Mouse (Mus musculus): ENCODE results near the gene Slc35f1.

GRCm38 (mm10) chr10:52952581-52952980, 262.2 kb downstream of the Slc35f1 start:
- TF ChIP-seq GATA1 (IDR thresholded peaks at IDR 0.05; ENCODE audit: low read length), result no peak
- no peak for TF ChIP-seq TAL1 (IDR thresholded peaks at IDR 0.05; ENCODE audit: low read length)

Measured in erythroblast, embryonic 14.5 days (primary cell).